Mouse (Mus musculus): ENCODE data around the gene Reep6. TPM values are rescaled to one million over a fixed set of nuclear protein-coding genes. Genes with fewer than 3 reads are reported as not detected.
A peak's percentile ranks its signal among the peaks of the same experiment; 100 is the strongest.

The Reep6 gene
- polyA plus RNA-seq, 1 experiment = 4.6 TPM

GRCm38 (mm10) chr10:80321014-80321669 is 8.6 kb upstream of the Reep6 start:
- no peak for DNase-seq (ENCODE audit: low read depth)
- TF ChIP-seq CTCF (IDR thresholded peaks at IDR 0.05; ENCODE audit: borderline replicate concordance, extremely low read depth, insufficient read depth, insufficient read length) (no peak), POLR2A (IDR thresholded peaks at IDR 0.05; ENCODE audit: borderline replicate concordance, extremely low read depth, insufficient read depth, insufficient read length, poor library complexity, severe bottlenecking) (no peak)

GRCm38 (mm10) chr10:80321670-80322581 is 7.8 kb upstream of the Reep6 start:
- no peak for DNase-seq (ENCODE audit: low read depth)
- no peak for TF ChIP-seq POLR2A (IDR thresholded peaks at IDR 0.05; ENCODE audit: borderline replicate concordance, extremely low read depth, insufficient read depth, insufficient read length, poor library complexity, severe bottlenecking)
- TF ChIP-seq CTCF (IDR thresholded peaks at IDR 0.05; ENCODE audit: borderline replicate concordance, extremely low read depth, insufficient read depth, insufficient read length) = no peak

- DNase-seq (ENCODE audit: low read depth) = peak; percentile 26
- TF ChIP-seq CTCF (IDR thresholded peaks at IDR 0.05; ENCODE audit: borderline replicate concordance, extremely low read depth, insufficient read depth, insufficient read length) = no peak
- TF ChIP-seq POLR2A (IDR thresholded peaks at IDR 0.05; ENCODE audit: borderline replicate concordance, extremely low read depth, insufficient read depth, insufficient read length, poor library complexity, severe bottlenecking) = no peak
These were observed 6.9 kb upstream of the Reep6 start for GRCm38 (mm10) chr10:80322811-80323211.

GRCm38 (mm10) chr10:80323261-80324119 is 6.3 kb upstream of the Reep6 start:
- peak; percentile 25 for DNase-seq (ENCODE audit: low read depth)
- TF ChIP-seq CTCF (IDR thresholded peaks at IDR 0.05; ENCODE audit: borderline replicate concordance, extremely low read depth, insufficient read depth, insufficient read length) (no peak), POLR2A (IDR thresholded peaks at IDR 0.05; ENCODE audit: borderline replicate concordance, extremely low read depth, insufficient read depth, insufficient read length, poor library complexity, severe bottlenecking) (no peak)

GRCm38 (mm10) chr10:80324120-80325037 is 5.4 kb upstream of the Reep6 start:
- TF ChIP-seq CTCF (IDR thresholded peaks at IDR 0.05; ENCODE audit: borderline replicate concordance, extremely low read depth, insufficient read depth, insufficient read length) = no peak
- no peak for TF ChIP-seq POLR2A (IDR thresholded peaks at IDR 0.05; ENCODE audit: borderline replicate concordance, extremely low read depth, insufficient read depth, insufficient read length, poor library complexity, severe bottlenecking)
- DNase-seq (ENCODE audit: low read depth) = no peak

- TF ChIP-seq POLR2A (IDR thresholded peaks at IDR 0.05; ENCODE audit: borderline replicate concordance, extremely low read depth, insufficient read depth, insufficient read length, poor library complexity, severe bottlenecking) (no peak), CTCF (IDR thresholded peaks at IDR 0.05; ENCODE audit: borderline replicate concordance, extremely low read depth, insufficient read depth, insufficient read length) (no peak)
- no peak for DNase-seq (ENCODE audit: low read depth)
These were observed 4.7 kb upstream of the Reep6 start for GRCm38 (mm10) chr10:80325045-80325444.

GRCm38 (mm10) chr10:80330084-80330483 is 331 bp downstream of the Reep6 start:
- TF ChIP-seq POLR2A (IDR thresholded peaks at IDR 0.05; ENCODE audit: borderline replicate concordance, extremely low read depth, insufficient read depth, insufficient read length, poor library complexity, severe bottlenecking) (no peak), CTCF (IDR thresholded peaks at IDR 0.05; ENCODE audit: borderline replicate concordance, extremely low read depth, insufficient read depth, insufficient read length) (no peak)
- DNase-seq (ENCODE audit: low read depth) = no peak

GRCm38 (mm10) chr10:80330888-80331287 is 1.1 kb downstream of the Reep6 start:
- TF ChIP-seq POLR2A (IDR thresholded peaks at IDR 0.05; ENCODE audit: borderline replicate concordance, extremely low read depth, insufficient read depth, insufficient read length, poor library complexity, severe bottlenecking) (no peak), CTCF (IDR thresholded peaks at IDR 0.05; ENCODE audit: borderline replicate concordance, extremely low read depth, insufficient read depth, insufficient read length) (no peak)
- no peak for DNase-seq (ENCODE audit: low read depth)

- DNase-seq (ENCODE audit: low read depth) = no peak
- TF ChIP-seq POLR2A (IDR thresholded peaks at IDR 0.05; ENCODE audit: borderline replicate concordance, extremely low read depth, insufficient read depth, insufficient read length, poor library complexity, severe bottlenecking) (no peak), CTCF (IDR thresholded peaks at IDR 0.05; ENCODE audit: borderline replicate concordance, extremely low read depth, insufficient read depth, insufficient read length) (no peak)
These were observed 2.1 kb downstream of the Reep6 start for GRCm38 (mm10) chr10:80331636-80332524.
